Mouse (Mus musculus) ES-Bruce4 (cell line): ENCODE results near the gene Fes.

Source experiments
- CTCF ChIP-seq: IDR thresholded peaks from one replicate; pipeline ENCODE4 v1.8.1; 2011; ENCODE audit warnings: low read depth, low read length
- POLR2A ChIP-seq: IDR thresholded peaks from one replicate; pipeline ENCODE4 v1.8.1; 2011; ENCODE audit warnings: low read length; ENCODE audit not compliant: insufficient read depth

DNA sequence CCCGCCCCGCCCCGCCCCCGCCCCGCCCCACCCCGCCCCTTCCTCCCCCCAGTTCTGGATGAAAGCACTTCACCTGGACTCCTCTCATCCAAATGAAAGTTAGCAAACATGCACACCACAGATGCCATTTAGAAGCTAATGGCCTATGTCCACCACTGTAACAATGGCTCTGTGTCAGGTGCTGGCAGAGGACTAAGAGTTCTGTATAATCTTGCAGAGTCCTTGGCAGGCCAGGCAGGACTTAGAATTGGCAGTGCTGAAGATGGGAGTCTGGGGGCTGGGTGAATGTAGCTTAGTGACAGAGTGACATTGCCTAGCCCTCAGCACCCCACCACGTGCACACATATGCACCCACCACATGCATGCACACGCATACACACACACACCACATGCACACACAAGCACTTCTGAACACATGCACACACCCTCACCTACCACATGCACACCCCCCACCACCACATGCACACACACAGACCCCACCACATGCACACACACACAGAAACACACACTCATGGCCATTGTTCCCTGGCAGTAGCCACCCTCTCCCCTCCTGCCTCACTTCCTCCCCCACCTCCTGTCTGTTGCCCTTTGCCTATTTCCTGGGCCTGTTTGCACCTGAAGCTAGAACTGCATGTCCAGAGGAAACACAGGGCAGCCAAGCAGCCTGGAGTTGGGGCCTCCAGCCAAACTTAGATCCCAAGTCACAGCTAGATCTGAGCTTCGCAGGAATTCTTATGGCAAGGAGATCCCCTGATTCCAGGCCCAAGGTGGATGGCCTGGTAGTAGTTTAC is 26.0 kb upstream of the Fes start:
- TF ChIP-seq POLR2A (no peak), CTCF (no peak)
